Mouse (Mus musculus) bone marrow macrophage, adult 2 months (primary cell): ENCODE measurements around the gene Fbxl17. TPM values are rescaled to one million over a fixed set of nuclear protein-coding genes. Genes with fewer than 3 reads are reported as not detected.
A peak's percentile ranks its signal among the peaks of the same experiment; 100 is the strongest.

Experiments
- H3K27ac ChIP-seq: 2 replicates; pipeline ENCODE4 v1.5.1; 2012; ENCODE audit warnings: low read depth, low read length; ENCODE audit not compliant: insufficient read depth
- H3K4me1 ChIP-seq: 2 replicates; pipeline ENCODE4 v1.6.1; 2012; ENCODE audit warnings: low read length; ENCODE audit not compliant: control insufficient read depth, insufficient read depth
- H3K4me3 ChIP-seq: 2 replicates; pipeline ENCODE4 v1.5.1; 2012; ENCODE audit warnings: mild to moderate bottlenecking, low read length, moderate library complexity; ENCODE audit not compliant: insufficient read depth
- CTCF ChIP-seq: IDR thresholded peaks from 2 replicates; pipeline ENCODE4 v1.5.1; 2012; ENCODE audit warnings: low read depth, mild to moderate bottlenecking, low read length, moderate library complexity
- POLR2A ChIP-seq: IDR thresholded peaks from 2 replicates; pipeline ENCODE4 v1.6.1; 2012; ENCODE audit warnings: mild to moderate bottlenecking, low read depth, low read length, borderline replicate concordance
- polyA plus RNA-seq: library from polyadenylated mRNA; stranded (reverse); fragments of >200 nt; gene quantifications from 2 replicates; pipeline ENCODE4 v1.2.4, GENCODE M21; 2012; ENCODE audit not compliant: missing spikeins, insufficient read depth, insufficient read length

The Fbxl17 gene
- polyA plus RNA-seq, 1 experiment: 21.2 TPM

DNA sequence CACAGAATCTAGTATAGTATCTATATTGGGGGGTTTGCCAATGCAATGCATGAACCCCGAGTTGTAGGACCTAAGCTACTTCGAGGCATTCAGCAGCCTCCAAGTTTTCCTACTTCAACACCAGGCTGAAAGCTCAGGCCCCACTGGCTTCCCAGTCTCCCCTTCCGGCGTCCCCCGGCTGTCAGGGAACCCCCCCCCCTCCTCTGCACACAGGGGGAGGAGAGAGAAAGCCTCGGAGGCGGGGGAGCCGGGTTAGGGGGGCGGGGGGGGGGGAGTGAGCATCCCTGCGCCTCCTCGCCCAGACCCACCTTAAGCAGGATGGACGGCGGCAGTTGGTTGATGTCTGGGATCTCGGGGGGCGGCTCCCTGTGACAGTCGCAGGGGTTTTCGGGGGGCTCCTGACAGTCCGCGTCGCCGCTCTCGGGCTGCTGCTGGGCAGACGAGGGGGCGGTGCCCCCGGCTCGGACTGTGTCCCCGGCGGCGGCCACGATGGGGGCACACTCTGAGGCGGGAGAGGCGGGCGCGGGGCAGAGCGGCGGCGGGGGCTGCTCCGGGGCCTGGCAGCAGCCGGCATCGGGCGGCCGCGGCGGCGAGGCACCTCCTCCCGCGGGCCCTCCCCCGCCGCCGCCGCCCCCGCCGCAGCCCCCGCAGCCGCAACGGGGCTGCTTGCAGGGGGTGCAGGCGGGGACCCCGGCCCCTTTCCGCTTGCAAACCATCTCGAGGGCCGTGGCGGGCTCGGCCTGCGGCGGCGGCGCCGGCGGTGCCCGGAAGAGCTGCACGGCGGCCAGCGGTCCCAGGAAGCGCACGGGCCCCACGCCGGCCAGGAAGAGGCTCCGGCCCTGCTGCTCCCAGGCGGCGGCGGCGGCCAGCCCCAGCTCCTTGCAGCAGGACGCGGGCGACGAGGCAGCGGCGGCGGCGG, 841 bp downstream of the Fbxl17 start:
- Histone ChIP-seq H3K27ac (peak overlapping the region; percentile 82), H3K4me3 (peak overlapping the region; percentile 89), H3K4me1 (peaks cover 19% of the 10 kb centered on the region)
- TF ChIP-seq CTCF (no peak), POLR2A (no peak)

DNA sequence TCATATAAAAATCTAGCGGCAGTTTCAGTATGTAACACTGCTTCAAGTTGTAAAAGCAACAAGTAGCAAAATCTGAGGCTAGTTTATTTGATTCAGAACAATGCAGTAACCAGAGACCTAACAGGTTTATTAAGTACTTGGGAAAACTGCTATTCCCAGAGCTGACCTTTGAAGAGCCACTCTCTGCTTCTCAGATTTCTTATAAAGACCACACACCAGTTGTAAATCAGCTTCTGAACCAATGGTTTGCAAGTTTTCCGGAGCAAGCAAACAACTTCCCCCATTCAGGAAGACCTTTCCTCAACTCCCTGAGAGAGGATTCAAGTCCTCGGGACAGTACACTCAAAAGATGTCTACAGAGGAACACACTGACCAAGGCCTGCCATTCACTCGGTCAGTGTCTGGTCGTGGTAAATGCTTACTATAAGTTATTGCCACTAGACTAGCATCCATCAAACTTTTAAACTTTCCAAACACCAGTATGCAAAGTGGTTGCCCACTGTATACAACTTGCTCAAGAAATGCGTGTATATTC, 1.6 kb downstream of the Fbxl17 start:
- Histone ChIP-seq H3K4me3 (peak overlapping the region; percentile 89), H3K27ac (no peak overlapping the region)
- TF ChIP-seq POLR2A: no peak
- no peak for TF ChIP-seq CTCF

DNA sequence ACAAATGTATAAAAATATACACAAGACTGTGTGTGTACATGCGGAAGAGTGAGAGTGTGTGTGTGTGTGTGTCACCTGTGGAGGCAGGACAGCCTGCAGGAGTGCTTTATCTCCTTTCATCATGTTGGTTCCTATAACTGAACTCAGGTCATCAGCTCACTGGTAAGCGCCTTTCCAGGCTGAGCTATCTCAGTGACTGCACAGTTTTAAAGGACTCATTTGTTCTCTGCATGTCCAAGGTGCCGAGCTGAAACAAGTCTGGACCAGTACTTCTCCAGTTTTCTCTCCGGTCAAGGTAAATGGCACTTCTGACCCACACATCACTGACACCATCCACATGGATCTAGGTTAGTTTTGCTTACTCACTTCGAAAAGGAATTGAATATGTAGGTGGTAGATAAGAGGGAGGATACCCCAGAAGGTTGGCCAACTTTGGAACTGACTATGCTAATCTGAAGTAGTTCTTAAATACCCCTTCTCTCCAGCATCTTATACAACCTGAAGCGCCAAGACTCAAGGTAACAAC, 2.5 kb downstream of the Fbxl17 start:
- Histone ChIP-seq H3K4me1 (peaks cover 30% of the 10 kb centered on the region), H3K4me3 (no peak overlapping the region), H3K27ac (no peak overlapping the region)
- TF ChIP-seq POLR2A (no peak), CTCF (no peak)

More for the DNA sequence above, 1.6 kb downstream of the Fbxl17 start:
- peaks cover 25% of the 10 kb centered on the region for H3K4me1 ChIP-seq

DNA sequence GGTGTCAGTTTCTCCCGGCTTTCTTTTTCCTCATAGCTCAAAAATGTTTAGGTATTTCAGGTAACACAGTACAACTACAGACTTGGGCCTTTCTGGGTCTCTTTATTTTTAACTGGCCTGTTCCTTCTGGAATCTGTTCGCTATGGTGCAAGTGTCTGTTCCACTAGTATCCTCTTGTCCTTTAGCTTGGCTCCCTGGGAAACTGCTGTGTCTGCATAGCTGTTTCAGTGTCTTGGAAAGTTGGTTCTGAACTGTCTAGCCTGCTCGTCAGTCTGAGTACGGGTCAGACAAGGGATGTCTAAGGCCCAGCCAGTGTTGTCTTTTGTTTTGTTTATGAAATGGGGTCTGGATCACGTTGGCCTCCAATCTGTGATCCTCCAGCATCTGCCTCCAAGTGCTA, 3.7 kb downstream of the Fbxl17 start:
- Histone ChIP-seq H3K4me3 (no peak overlapping the region), H3K4me1 (peaks cover 30% of the 10 kb centered on the region), H3K27ac (no peak overlapping the region)
- no peak for TF ChIP-seq POLR2A
- no peak for TF ChIP-seq CTCF

DNA sequence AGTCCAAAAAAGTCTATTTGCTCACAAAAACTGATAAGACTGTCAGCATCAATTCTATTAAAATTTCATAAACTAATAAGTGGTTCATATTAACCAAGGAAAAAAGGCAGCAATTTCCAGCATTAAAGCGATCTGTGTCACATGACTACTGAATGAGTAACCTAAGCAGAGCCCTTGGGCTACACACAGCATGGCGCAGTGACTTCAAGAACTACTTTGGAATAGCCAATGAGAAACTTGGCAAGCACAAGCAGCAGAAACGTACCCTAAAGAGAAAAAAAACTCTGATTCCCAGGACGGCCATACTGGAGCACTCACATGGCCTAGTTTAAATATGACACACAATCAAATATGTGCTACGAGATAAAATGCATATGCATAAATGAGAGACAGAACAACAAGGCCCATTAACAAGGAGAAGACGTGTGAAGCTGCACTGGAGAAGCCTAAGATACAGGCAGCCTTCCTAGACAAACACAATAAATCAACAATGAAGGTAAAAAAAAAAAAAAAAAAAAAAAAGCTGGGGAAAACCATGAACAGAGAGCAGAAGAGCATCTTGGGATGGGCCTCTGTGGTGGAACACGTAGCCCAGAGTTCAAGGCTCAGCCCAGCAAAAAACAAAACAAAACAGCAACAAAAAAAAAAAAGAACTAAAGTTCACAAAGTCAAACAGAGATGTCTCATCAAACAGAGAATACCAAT, 5.8 kb downstream of the Fbxl17 start:
- no peak overlapping the region for H3K4me3 ChIP-seq
- peaks cover 25% of the 10 kb centered on the region for H3K4me1 ChIP-seq
- no peak overlapping the region for H3K27ac ChIP-seq
- TF ChIP-seq CTCF (no peak), POLR2A (no peak)

DNA sequence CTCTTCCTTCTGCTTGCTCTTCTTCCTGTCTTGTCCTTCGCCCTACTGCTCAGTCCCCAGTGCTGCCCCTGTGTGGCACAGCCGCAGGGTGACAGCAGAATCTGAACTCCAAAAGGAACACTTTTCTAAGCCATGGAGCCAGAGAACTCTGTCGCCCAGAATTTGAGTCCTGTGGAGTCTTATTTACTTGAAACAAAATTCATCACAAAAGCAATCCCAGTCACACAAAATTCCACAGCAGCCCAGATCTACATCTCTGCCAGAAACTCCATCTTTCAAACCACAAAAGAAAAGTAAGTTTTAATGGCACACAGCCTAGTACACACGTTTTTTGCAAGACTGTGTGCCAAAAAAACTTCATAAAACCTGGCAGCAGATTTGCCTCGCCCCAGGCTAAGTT, 6.5 kb downstream of the Fbxl17 start:
- peaks cover 25% of the 10 kb centered on the region for H3K4me1 ChIP-seq
- TF ChIP-seq CTCF (peak; percentile 24; the same call in 1 of the 2 replicates), POLR2A (no peak)
- H3K4me3 ChIP-seq: peak overlapping the region; percentile 52
- peak overlapping the region; percentile 75 for H3K27ac ChIP-seq

DNA sequence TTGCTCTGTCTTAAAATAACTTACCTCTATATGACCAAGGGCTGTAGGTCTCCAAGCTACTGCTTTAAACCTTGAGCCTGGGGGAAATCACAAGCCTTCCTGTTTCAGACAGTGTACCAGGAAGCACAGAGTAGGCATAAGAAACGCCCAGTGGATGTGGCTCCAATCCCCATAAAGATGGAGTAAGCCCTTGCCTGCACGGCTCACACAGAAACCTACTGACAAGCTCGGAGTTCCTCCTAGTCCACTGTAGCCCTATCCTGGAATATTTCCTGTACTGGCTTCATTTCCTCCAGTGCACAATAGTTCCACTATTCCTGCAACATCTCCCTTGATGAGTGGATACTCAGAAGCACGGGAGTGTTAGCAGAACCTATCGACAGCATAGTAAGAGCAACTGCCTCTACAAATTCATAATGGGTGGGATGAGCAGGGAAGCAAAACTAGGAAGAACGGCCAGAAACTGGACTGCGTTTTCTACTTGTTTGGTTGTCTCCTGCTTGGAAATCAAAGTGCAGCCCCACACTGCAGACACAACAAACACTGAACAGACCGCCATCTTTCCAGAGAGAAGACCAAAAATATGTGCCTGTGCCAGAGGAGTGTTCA, 7.0 kb downstream of the Fbxl17 start:
- Histone ChIP-seq H3K4me3 (peak overlapping the region; percentile 52), H3K4me1 (peaks cover 25% of the 10 kb centered on the region), H3K27ac (peak overlapping the region; percentile 75)
- TF ChIP-seq POLR2A (no peak), CTCF (no peak)

DNA sequence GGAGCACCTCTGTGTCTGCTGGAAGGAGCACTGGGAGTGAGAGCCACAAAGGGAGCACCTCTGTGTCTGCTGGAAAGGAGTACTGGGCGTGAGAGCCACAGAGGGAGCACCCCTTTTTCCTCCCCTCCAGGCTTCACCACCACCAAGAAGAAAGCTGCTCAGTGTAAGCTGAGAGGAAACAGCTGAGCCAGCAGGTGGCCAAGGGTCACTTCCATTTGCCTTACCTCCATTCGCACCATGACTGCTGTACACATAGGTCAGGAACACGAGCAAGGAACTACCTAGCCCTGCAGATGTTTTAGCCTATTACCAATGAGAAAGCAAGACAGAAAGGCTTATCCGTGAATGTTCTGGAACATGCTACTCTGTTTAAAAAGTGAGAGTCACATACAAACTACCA, 10.3 kb downstream of the Fbxl17 start:
- peaks cover 16% of the 10 kb centered on the region for H3K4me1 ChIP-seq
- H3K4me3 ChIP-seq: no peak overlapping the region
- no peak for TF ChIP-seq CTCF
- TF ChIP-seq POLR2A: no peak
- H3K27ac ChIP-seq: no peak overlapping the region

DNA sequence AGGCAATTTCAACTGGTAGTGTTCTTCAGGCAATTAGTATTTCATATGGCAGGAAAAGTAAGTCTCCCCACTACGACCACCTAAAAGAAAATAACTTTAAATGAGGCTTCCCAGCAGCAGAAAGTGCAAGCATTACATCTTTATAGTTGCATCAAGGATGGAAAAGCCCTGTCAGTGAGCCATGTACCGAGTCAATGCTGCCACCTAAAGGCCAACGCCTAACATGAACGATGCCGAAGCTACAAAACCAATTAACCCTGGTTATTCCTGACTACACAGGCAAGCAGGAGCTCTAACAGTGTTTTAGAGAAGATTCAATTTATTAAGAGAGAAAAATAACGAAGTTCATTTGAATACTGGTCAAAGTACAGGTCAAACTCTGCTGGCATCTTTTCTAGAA, 32.0 kb downstream of the Fbxl17 start:
- Histone ChIP-seq H3K4me1 (0 out of 2 replicates have a peak, but pooled peaks cover under 1% of the 10 kb centered on the region), H3K4me3 (no peak overlapping the region), H3K27ac (no peak overlapping the region)
- TF ChIP-seq CTCF: peak; percentile 58
- no peak for TF ChIP-seq POLR2A
